Mouse (Mus musculus) heart, embryonic 16.5 days (tissue): ENCODE data around the gene Gucy1a1. TPM values are rescaled to one million over a fixed set of nuclear protein-coding genes. Genes with fewer than 3 reads are reported as not detected.
"Not testable (repeated sequence)": the region's sequence is repeated elsewhere in the genome, so short reads cannot be mapped to it uniquely, and the experiment has no call there.

Source experiments
- ATAC-seq: fragments of 200-750 bp; cut with Nextera tagmentation; replicated peaks from 2 replicates; pipeline ENCODE4 v1.8.0; 2017; ENCODE audit warnings: moderate number of reproducible peaks; ENCODE audit not compliant: insufficient read depth, low FRiP score; ENCODE audit errors: extremely low read depth
- H3K27ac ChIP-seq: fragments of 300-500 bp; sonication (generic); 2 replicates; pipeline ENCODE4 v1.5.1; 2014; ENCODE audit warnings: mild to moderate bottlenecking, low read length, control low read depth, moderate library complexity
- H3K27me3 ChIP-seq: fragments of 300-500 bp; sonication (generic); 2 replicates; pipeline ENCODE4 v1.6.1; 2014; ENCODE audit warnings: low read length, mixed read lengths; ENCODE audit not compliant: control insufficient read depth, insufficient read depth
- H3K36me3 ChIP-seq: fragments of 300-500 bp; sonication (generic); 2 replicates; pipeline ENCODE4 v1.6.1; 2014; ENCODE audit not compliant: control insufficient read depth, insufficient read depth
- H3K4me1 ChIP-seq: fragments of 300-500 bp; sonication (generic); 2 replicates; pipeline ENCODE4 v1.6.1; 2014; ENCODE audit warnings: low read length, mixed read lengths; ENCODE audit not compliant: control insufficient read depth, insufficient read depth
- H3K4me2 ChIP-seq: fragments of 300-500 bp; sonication (generic); 2 replicates; pipeline ENCODE4 v1.6.1; 2014; ENCODE audit warnings: low read depth, mild to moderate bottlenecking, control low read depth, low read length
- H3K4me3 ChIP-seq: fragments of 300-500 bp; sonication (generic); 2 replicates; pipeline ENCODE4 v1.5.1; 2014; ENCODE audit warnings: mild to moderate bottlenecking, control low read depth, low read length
- H3K9ac ChIP-seq: fragments of 300-500 bp; sonication (generic); 2 replicates; pipeline ENCODE4 v1.6.1; 2014; ENCODE audit warnings: low read length, control low read depth
- H3K9me3 ChIP-seq: fragments of 300-500 bp; sonication (generic); replicated peaks from 2 replicates; pipeline ENCODE4 v1.6.1; 2016; ENCODE audit warnings: low read length; ENCODE audit not compliant: control insufficient read depth
- WGBS: fragments of 180-500 bp; shearing (Covaris S2); extraction: QIAGEN DNeasy Blood & Tissue Kit; methylation state at CpG from one replicate; pipeline ENCODE4 v1.1.7; 2014; 5-methylcytosine and 5-hydroxymethylcytosine counted together
- polyA plus RNA-seq: library from polyadenylated mRNA; unstranded; fragments of >200 nt; fragmentation: Nextera tagmentation; extraction: Ambion mirVana; gene quantifications from 2 replicates; pipeline ENCODE4 v1.2.1, GENCODE M21; 2015

Gene Gucy1a1
- 42.7 and 43.7 TPM in 2 replicates for polyA plus RNA-seq

- ATAC-seq = peak; percentile 85
- Histone ChIP-seq H3K27me3 (no peaks in the 10 kb centered on the region), H3K9me3 (no peaks in the 10 kb centered on the region), H3K4me1 (peaks cover 17% of the 10 kb centered on the region), H3K36me3 (no peaks in the 10 kb centered on the region), H3K9ac (peak within 1 kb of the TSS; percentile 81), H3K4me2 (peak within 1 kb of the TSS; percentile 88), H3K27ac (peak within 1 kb of the TSS; percentile 81), H3K4me3 (peak within 1 kb of the TSS; percentile 69)
- WGBS = under 1% methylated on average over 36 of the region's 36 CpGs
Measured at GRCm38 (mm10) chr3:82145126-82145901, at the start of gene Gucy1a1. Gene Gucy1a1, minus strand, starts transcription at chr3:82145789.

- Histone ChIP-seq H3K9me3 (no peaks in the 10 kb centered on the region), H3K4me3 (no peak overlapping the region)
Measured at GRCm38 (mm10) chr3:82191559-82192245, 46.1 kb upstream of the Gucy1a1 start.

GRCm38 (mm10) chr3:82185626-82186025 lies 40.0 kb upstream of the Gucy1a1 start:
- no peak overlapping the region for H3K27ac ChIP-seq
- no peaks in the 10 kb centered on the region for H3K4me1 ChIP-seq
- H3K9me3 ChIP-seq = no peaks in the 10 kb centered on the region
- H3K36me3 ChIP-seq = no peaks in the 10 kb centered on the region
- 70% methylated on average over 9 of the region's 9 CpGs for WGBS
- no peak overlapping the region for H3K4me2 ChIP-seq
- no peaks in the 10 kb centered on the region for H3K27me3 ChIP-seq
- H3K9ac ChIP-seq = no peak overlapping the region
- ATAC-seq = no peak
- no peak overlapping the region for H3K4me3 ChIP-seq

More at GRCm38 (mm10) chr3:82191559-82192245, 46.1 kb upstream of the Gucy1a1 start:
- Histone ChIP-seq H3K4me2 (no peak overlapping the region), H3K9ac (no peak overlapping the region), H3K4me1 (no peaks in the 10 kb centered on the region), H3K27ac (no peak overlapping the region), H3K27me3 (no peaks in the 10 kb centered on the region), H3K36me3 (no peaks in the 10 kb centered on the region)
- 40% methylated on average over 1 of the region's 1 CpGs for WGBS
- no peak for ATAC-seq

GRCm38 (mm10) chr3:82181500-82181899 lies 35.9 kb upstream of the Gucy1a1 start:
- ATAC-seq = no peak
- Histone ChIP-seq H3K4me3 (no peak overlapping the region), H3K4me2 (no peak overlapping the region), H3K9me3 (no peaks in the 10 kb centered on the region), H3K27ac (no peak overlapping the region), H3K9ac (no peak overlapping the region), H3K36me3 (no peaks in the 10 kb centered on the region), H3K4me1 (no peaks in the 10 kb centered on the region), H3K27me3 (no peaks in the 10 kb centered on the region)

GRCm38 (mm10) chr3:82180253-82180652 lies 34.7 kb upstream of the Gucy1a1 start:
- Histone ChIP-seq H3K27ac (no peak overlapping the region), H3K4me1 (no peaks in the 10 kb centered on the region), H3K4me2 (no peak overlapping the region), H3K36me3 (no peaks in the 10 kb centered on the region), H3K27me3 (no peaks in the 10 kb centered on the region), H3K4me3 (no peak overlapping the region), H3K9ac (no peak overlapping the region), H3K9me3 (no peaks in the 10 kb centered on the region)
- ATAC-seq = no peak
- 59% methylated on average over 3 of the region's 3 CpGs for WGBS

GRCm38 (mm10) chr3:82175501-82175900 lies 29.9 kb upstream of the Gucy1a1 start:
- Histone ChIP-seq H3K4me3 (no peak overlapping the region), H3K27ac (no peak overlapping the region), H3K9me3 (no peaks in the 10 kb centered on the region), H3K4me2 (no peak overlapping the region), H3K27me3 (no peaks in the 10 kb centered on the region), H3K36me3 (no peaks in the 10 kb centered on the region), H3K9ac (no peak overlapping the region), H3K4me1 (no peaks in the 10 kb centered on the region)
- WGBS = 64% methylated on average over 1 of the region's 1 CpGs
- ATAC-seq = no peak

GRCm38 (mm10) chr3:82167064-82167463 lies 21.5 kb upstream of the Gucy1a1 start:
- H3K36me3 ChIP-seq = no peaks in the 10 kb centered on the region
- no peak overlapping the region for H3K4me3 ChIP-seq
- no peak for ATAC-seq
- H3K9ac ChIP-seq = no peak overlapping the region
- 79% methylated on average over 2 of the region's 2 CpGs for WGBS
- no peaks in the 10 kb centered on the region for H3K27me3 ChIP-seq
- no peaks in the 10 kb centered on the region for H3K4me1 ChIP-seq
- no peak overlapping the region for H3K27ac ChIP-seq
- H3K9me3 ChIP-seq = no peaks in the 10 kb centered on the region
- no peak overlapping the region for H3K4me2 ChIP-seq

- Histone ChIP-seq H3K4me2 (no peak overlapping the region), H3K27ac (no peak overlapping the region), H3K36me3 (no peaks in the 10 kb centered on the region), H3K9ac (no peak overlapping the region), H3K27me3 (no peaks in the 10 kb centered on the region), H3K4me1 (no peaks in the 10 kb centered on the region), H3K4me3 (no peak overlapping the region), H3K9me3 (no peaks in the 10 kb centered on the region)
- ATAC-seq = no peak
- WGBS = 50% methylated on average over 2 of the region's 2 CpGs
Measured at GRCm38 (mm10) chr3:82165937-82166336, 20.3 kb upstream of the Gucy1a1 start.

GRCm38 (mm10) chr3:82162992-82163391 lies 17.4 kb upstream of the Gucy1a1 start:
- not testable (repeated sequence) for ATAC-seq, H3K36me3 ChIP-seq, H3K27ac ChIP-seq, H3K27me3 ChIP-seq, H3K4me3 ChIP-seq, H3K9me3 ChIP-seq, H3K4me1 ChIP-seq, H3K4me2 ChIP-seq, H3K9ac ChIP-seq
- 88% methylated on average over 1 of the region's 1 CpGs for WGBS
